Comparison of ENCODE assay signal across 8 mouse cellular contexts in genomic region chr3:130729472-130730188, GRCm38 (mm10). TPM values are rescaled to one million over a fixed set of nuclear protein-coding genes. Genes with fewer than 3 reads are reported as not detected.
DNase-seq lines count a peak whose midpoint lies in the region; ATAC-seq and TF ChIP-seq lines count a peak whose summit lies in the region.

No protein-coding gene starts in this region.

- H3K27me3 ChIP-seq in heart, embryonic 10.5 days (ENCODE audit: insufficient read depth, poor library complexity, severe bottlenecking), result no peaks in the 10 kb centered on the region
- H3K27me3 ChIP-seq in hindbrain, embryonic 13.5 days, result no peaks in the 10 kb centered on the region

- peak overlapping the region; percentile 85 for H3K4me2 ChIP-seq in hindbrain, embryonic 13.5 days

- TF ChIP-seq CTCF in embryonic fibroblast, embryonic 13.5 days (IDR thresholded peaks at IDR 0.05; ENCODE audit: borderline replicate concordance, insufficient read depth, low read length), result no peak

- peak overlapping the region; percentile 98 for H3K9ac ChIP-seq in hindbrain, embryonic 13.5 days

- peak; percentile 79 for ATAC-seq in hindbrain, embryonic 13.5 days (ENCODE audit: low FRiP score)
- ATAC-seq in megakaryocyte-erythroid progenitor cell, adult 5-6 weeks (replicated peaks; ENCODE audit: low FRiP score, low TSS enrichment, poor library complexity, severe bottlenecking), result peak; percentile 50

- WGBS in heart, embryonic 10.5 days, result under 1% methylated on average over 58 of the region's 58 CpGs
- WGBS in hindbrain, embryonic 13.5 days, result under 1% methylated on average over 58 of the region's 58 CpGs

- TF ChIP-seq POLR2A in embryonic fibroblast, embryonic 13.5 days (IDR thresholded peaks at IDR 0.05; ENCODE audit: low read depth, low read length), result no peak

- no peaks in the 10 kb centered on the region for H3K9me3 ChIP-seq in heart, embryonic 10.5 days
- no peaks in the 10 kb centered on the region for H3K9me3 ChIP-seq in hindbrain, embryonic 13.5 days

- H3K4me3 ChIP-seq in heart, embryonic 10.5 days, result peak overlapping the region; percentile 89
- H3K4me3 ChIP-seq in embryonic fibroblast, embryonic 13.5 days (ENCODE audit: insufficient read depth, low read length), result peak overlapping the region; percentile 96
- peak overlapping the region; percentile 96 for H3K4me3 ChIP-seq in hindbrain, embryonic 13.5 days

- H3K36me3 ChIP-seq in heart, embryonic 10.5 days, result peaks cover 39% of the 10 kb centered on the region
- H3K36me3 ChIP-seq in hindbrain, embryonic 13.5 days, result peaks cover 36% of the 10 kb centered on the region

- peak overlapping the region; percentile 91 for H3K27ac ChIP-seq in heart, embryonic 10.5 days
- H3K27ac ChIP-seq in embryonic fibroblast, embryonic 13.5 days (ENCODE audit: insufficient read depth, low read length), result peak overlapping the region; percentile 60
- peak overlapping the region; percentile 95 for H3K27ac ChIP-seq in hindbrain, embryonic 13.5 days

- H3K4me1 ChIP-seq in heart, embryonic 10.5 days, result peaks cover 14% of the 10 kb centered on the region; the same call in 1 of the 2 replicates
- H3K4me1 ChIP-seq in embryonic fibroblast, embryonic 13.5 days (ENCODE audit: control insufficient read depth, insufficient read depth, low read length), result peaks cover 12% of the 10 kb centered on the region
- H3K4me1 ChIP-seq in hindbrain, embryonic 13.5 days (replicated peaks), result peaks cover 25% of the 10 kb centered on the region

- no peak for DNase-seq in heart, embryonic 10.5 days (ENCODE audit: low spot score)
- no peak for DNase-seq in heart, adult 8-10 months (ENCODE audit: low spot score)
- peak; percentile 87 for DNase-seq in ZHBTc4 (ENCODE audit: low read depth, low spot score)
- DNase-seq in left cerebral cortex, postnatal 4 days, result peak; percentile 56
- DNase-seq in spleen, postnatal 4 days (ENCODE audit: low spot score in 2 of 2), result peak; percentile 64 to 80

- intact Hi-C loops in left cerebral cortex, postnatal 4 days (cut with DNase I), result no loop called here

RNA-seq across cellular contexts. Expression of gene Rpl34, which starts 0.6 kb away (rescaled TPM):
- 658 and 756 TPM in 2 replicates for polyA plus RNA-seq in heart, embryonic 10.5 days (2016; fragmentation: Nextera tagmentation; extraction: Ambion mirVana)
- 100 to 1,000 TPM; 346 to 409 (median 368) TPM for total RNA-seq in heart, adult 8-10 months (2022)
- 1,245 and 1,289 TPM in 2 replicates for polyA plus RNA-seq in embryonic fibroblast, embryonic 13.5 days (2011; ENCODE audit: insufficient read length, low read depth, missing spikeins)
- polyA plus RNA-seq in hindbrain, embryonic 13.5 days (2015; fragmentation: Nextera tagmentation; extraction: Ambion mirVana), result 626 and 633 TPM in 2 replicates
- 100 to 1,000 TPM; 522 to 547 TPM for total RNA-seq in left cerebral cortex, postnatal 4 days (2021)
- total RNA-seq in megakaryocyte-erythroid progenitor cell, adult 5-6 weeks (2014; fragmentation: Nextera tagmentation), result 2,689 and 3,227 TPM in 2 replicates
- 3,423 and 3,590 TPM in 2 replicates for total RNA-seq in megakaryocyte-erythroid progenitor cell, adult 5-6 weeks (2017)

RNA-seq across cellular contexts. Expression of gene Ostc, which starts 20.4 kb away (rescaled TPM):
- 295 and 342 TPM in 2 replicates for polyA plus RNA-seq in heart, embryonic 10.5 days (2016; fragmentation: Nextera tagmentation; extraction: Ambion mirVana)
- total RNA-seq in heart, adult 8-10 months (2022), result 10 to 100 TPM; 42.7 to 52.9 (median 47.6) TPM
- 279 and 363 TPM in 2 replicates for polyA plus RNA-seq in embryonic fibroblast, embryonic 13.5 days (2011; ENCODE audit: insufficient read length, low read depth, missing spikeins)
- 241 and 242 TPM in 2 replicates for polyA plus RNA-seq in hindbrain, embryonic 13.5 days (2015; fragmentation: Nextera tagmentation; extraction: Ambion mirVana)
- total RNA-seq in left cerebral cortex, postnatal 4 days (2021), result 10 to 100 TPM; 74.6 to 74.7 TPM
- total RNA-seq in megakaryocyte-erythroid progenitor cell, adult 5-6 weeks (2014; fragmentation: Nextera tagmentation), result 102 and 150 TPM in 2 replicates
- total RNA-seq in megakaryocyte-erythroid progenitor cell, adult 5-6 weeks (2017), result 117 and 156 TPM in 2 replicates

Comparison
In these comparisons a context has a peak if more than half of its experiments do, and no peak if none do; other contexts are left out.
1. DNase-seq: peak in ZHBTc4 (single experiment), left cerebral cortex, postnatal 4 days (single experiment) and spleen, postnatal 4 days (2 of 2); none in heart, embryonic 10.5 days (single experiment) and heart, adult 8-10 months (single experiment).
2. RNA of gene Rpl34, which starts 0.6 kb away (total RNA-seq): 2,689 to 3,590 TPM in megakaryocyte-erythroid progenitor cell, adult 5-6 weeks; 522 to 547 TPM in left cerebral cortex, postnatal 4 days and 346 to 409 TPM in heart, adult 8-10 months; every median in the first group is over 4 times any median in the second.
3. Peak in every context shown above with its lines, with median percentiles within 50 percentile points of each other: H3K27ac ChIP-seq and H3K4me3 ChIP-seq.